Mouse (Mus musculus) bone marrow macrophage, adult 2 months (primary cell): ENCODE results near the gene 1110004F10Rik. TPM values are rescaled to one million over a fixed set of nuclear protein-coding genes. Genes with fewer than 3 reads are reported as not detected.
A peak's percentile ranks its signal among the peaks of the same experiment; 100 is the strongest.

Experiments
- H3K27ac ChIP-seq: 2 replicates; pipeline ENCODE4 v1.5.1; 2012; ENCODE audit warnings: low read depth, low read length; ENCODE audit not compliant: insufficient read depth
- H3K4me1 ChIP-seq: 2 replicates; pipeline ENCODE4 v1.6.1; 2012; ENCODE audit warnings: low read length; ENCODE audit not compliant: control insufficient read depth, insufficient read depth
- H3K4me3 ChIP-seq: 2 replicates; pipeline ENCODE4 v1.5.1; 2012; ENCODE audit warnings: mild to moderate bottlenecking, low read length, moderate library complexity; ENCODE audit not compliant: insufficient read depth
- CTCF ChIP-seq: IDR thresholded peaks from 2 replicates; pipeline ENCODE4 v1.5.1; 2012; ENCODE audit warnings: low read depth, mild to moderate bottlenecking, low read length, moderate library complexity
- POLR2A ChIP-seq: IDR thresholded peaks from 2 replicates; pipeline ENCODE4 v1.6.1; 2012; ENCODE audit warnings: mild to moderate bottlenecking, low read depth, low read length, borderline replicate concordance
- polyA plus RNA-seq: library from polyadenylated mRNA; stranded (reverse); fragments of >200 nt; gene quantifications from 2 replicates; pipeline ENCODE4 v1.2.4, GENCODE M21; 2012; ENCODE audit not compliant: missing spikeins, insufficient read depth, insufficient read length

1110004F10Rik gene
- polyA plus RNA-seq, 1 experiment: 94.7 TPM

DNA sequence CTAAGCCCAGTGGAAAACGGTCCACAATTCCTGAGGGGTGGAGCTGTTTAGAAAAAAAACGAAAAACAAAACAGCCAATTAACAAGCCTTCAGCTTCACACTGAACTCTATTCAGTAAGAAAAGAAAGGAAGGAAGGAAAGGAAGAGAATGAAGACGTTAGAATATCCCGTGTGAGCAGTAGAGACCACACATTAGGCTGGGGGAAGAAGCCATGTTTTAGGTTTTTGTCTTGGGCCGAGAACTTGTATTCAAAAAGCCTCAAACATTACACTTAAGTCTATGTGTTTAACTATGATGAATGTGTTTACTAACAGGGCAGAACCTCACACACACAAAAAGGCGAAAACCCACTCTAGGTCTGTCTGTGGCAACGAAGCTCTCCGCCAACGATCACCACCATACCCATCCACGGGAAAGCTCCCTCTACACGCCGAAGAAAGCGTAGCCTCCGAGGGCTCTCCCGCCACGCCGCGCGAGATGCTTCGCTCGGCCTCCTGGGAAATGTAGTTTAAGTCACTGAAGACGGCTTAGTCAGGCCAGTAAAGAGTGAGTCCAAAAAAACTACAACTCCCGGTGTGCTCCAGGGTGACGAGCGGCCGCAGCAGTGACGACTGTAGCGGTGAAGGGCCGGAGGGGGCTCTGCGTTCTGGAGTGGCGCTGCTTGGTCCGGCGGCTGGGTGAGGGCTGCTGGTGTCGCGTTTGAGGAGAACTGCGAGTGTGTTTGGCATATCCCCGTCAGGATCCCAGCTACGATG lies 53.7 kb downstream of the 1110004F10Rik start:
- H3K4me3 ChIP-seq: peak overlapping the region; percentile 83
- no peak for TF ChIP-seq CTCF
- no peak for TF ChIP-seq POLR2A
- peak overlapping the region; percentile 72 for H3K27ac ChIP-seq

DNA sequence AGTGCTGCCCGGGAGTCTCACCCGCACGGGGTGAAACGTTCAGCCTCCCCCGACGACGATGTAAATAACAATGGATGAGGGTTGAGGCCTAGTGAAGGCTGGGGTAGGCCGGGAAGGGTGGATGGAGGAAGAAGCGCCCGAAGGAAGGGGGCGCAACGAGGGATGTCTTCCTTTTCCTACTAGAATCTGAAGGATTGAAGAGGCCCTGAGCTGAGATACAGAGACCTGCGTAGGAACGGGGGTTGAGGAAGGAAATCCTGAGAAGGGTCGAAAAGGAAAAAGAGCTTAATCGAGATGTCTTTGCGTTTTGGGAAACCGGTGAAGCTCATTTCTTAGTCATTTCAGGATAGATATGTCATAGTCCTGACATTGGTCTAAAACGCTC lies 54.3 kb downstream of the 1110004F10Rik start:
- TF ChIP-seq CTCF: no peak
- TF ChIP-seq POLR2A: no peak
- peaks cover 12% of the 10 kb centered on the region for H3K4me1 ChIP-seq
- H3K27ac ChIP-seq: peak overlapping the region; percentile 72
- peak overlapping the region; percentile 83 for H3K4me3 ChIP-seq

More for the DNA sequence above, 53.7 kb downstream of the 1110004F10Rik start:
- H3K4me1 ChIP-seq: peaks cover 10% of the 10 kb centered on the region

DNA sequence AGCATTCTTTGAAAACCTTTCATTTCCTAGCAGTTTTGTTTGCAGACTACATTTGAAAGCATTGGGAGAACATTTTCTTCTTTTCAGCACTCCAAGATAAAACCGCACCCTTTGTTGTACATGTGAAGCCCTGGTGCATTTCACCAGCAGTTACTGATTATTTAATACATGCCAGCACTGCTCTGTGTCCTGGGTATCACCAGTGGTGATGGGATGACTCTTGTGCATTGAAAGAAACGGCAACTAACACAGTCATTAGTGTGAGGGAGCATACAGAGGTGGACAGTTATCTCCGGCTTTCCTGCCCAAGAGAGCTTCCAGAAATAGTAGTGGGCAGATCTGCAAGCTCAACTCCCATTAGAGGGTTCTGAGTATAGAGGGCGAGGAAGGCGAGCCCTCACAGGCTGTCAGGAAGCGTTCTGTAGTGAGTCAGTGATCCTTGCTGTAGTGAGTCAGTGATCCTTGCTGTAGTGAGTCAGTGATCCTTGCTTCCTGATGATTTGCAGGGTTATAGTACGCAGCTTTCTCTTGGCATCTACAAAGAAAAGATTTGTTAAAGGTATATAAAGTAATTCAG lies 60.8 kb downstream of the 1110004F10Rik start:
- Histone ChIP-seq H3K4me1 (peaks cover 20% of the 10 kb centered on the region), H3K4me3 (no peak overlapping the region; the same call in 1 of the 2 replicates), H3K27ac (peak overlapping the region; percentile 6; the same call in 1 of the 2 replicates)
- TF ChIP-seq POLR2A (no peak), CTCF (no peak)

DNA sequence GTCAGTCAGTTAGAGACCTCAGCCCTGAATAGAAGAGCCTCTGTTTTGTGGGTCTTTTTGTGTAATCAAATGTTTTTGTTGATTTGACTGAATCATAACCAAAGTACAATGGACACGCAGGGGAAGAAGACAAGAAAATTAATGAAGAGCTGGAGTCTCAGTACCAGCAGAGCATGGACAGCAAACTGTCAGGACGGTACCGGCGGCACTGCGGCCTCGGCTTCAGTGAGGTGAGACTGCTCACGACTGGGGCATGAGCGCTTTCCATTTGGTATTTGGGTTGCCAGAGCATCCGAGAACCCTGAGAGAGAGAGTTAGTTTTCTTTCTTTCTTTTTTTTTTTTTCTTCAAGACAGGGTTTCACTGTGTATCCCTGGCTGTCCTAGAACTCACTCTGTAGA lies 63.9 kb downstream of the 1110004F10Rik start:
- TF ChIP-seq POLR2A (no peak), CTCF (no peak)
- Histone ChIP-seq H3K27ac (no peak overlapping the region), H3K4me1 (peaks cover 13% of the 10 kb centered on the region), H3K4me3 (no peak overlapping the region)

DNA sequence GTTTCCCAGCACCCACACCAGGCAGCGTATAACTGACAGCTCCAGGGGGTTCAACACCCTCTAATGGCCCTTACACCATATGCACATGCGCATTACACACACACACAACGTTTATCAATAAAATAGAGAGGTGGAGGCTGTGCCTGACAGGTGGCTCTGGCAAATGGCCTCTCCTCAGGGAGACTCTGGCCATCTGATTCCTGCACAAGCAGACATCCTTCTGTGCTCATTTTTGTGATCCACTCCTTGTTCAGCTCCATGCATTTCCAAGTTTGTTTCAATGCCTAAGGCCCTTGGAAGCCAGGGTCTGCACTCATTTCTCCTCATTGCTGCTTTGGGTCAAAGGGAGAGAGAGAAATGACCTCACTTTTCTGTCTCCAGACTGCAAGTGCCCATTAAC lies 71.5 kb downstream of the 1110004F10Rik start:
- Histone ChIP-seq H3K27ac (no peak overlapping the region), H3K4me1 (no peaks in the 10 kb centered on the region), H3K4me3 (no peak overlapping the region)
- no peak for TF ChIP-seq CTCF
- no peak for TF ChIP-seq POLR2A

DNA sequence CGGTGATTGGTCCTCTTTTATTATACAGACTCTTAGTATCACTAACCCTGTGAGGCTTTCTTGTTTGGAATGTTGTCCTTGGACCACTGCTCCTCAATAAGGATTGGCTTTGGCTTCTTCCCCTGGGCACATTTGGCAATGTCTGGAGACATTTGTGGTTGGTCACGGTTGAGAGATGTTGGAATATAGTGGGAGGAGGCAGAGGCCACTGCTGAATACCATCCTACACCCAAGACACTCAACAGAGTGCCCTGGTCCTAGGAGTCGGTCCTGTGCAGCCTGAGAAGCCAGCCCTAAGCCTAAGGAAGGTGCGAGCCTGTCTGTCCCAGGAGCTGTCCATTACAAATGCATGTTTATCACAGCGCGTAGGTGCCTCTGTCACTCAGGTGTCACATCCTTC lies 72.3 kb downstream of the 1110004F10Rik start:
- H3K4me1 ChIP-seq: no peaks in the 10 kb centered on the region
- no peak overlapping the region for H3K4me3 ChIP-seq
- no peak overlapping the region for H3K27ac ChIP-seq
- TF ChIP-seq CTCF: no peak
- no peak for TF ChIP-seq POLR2A

DNA sequence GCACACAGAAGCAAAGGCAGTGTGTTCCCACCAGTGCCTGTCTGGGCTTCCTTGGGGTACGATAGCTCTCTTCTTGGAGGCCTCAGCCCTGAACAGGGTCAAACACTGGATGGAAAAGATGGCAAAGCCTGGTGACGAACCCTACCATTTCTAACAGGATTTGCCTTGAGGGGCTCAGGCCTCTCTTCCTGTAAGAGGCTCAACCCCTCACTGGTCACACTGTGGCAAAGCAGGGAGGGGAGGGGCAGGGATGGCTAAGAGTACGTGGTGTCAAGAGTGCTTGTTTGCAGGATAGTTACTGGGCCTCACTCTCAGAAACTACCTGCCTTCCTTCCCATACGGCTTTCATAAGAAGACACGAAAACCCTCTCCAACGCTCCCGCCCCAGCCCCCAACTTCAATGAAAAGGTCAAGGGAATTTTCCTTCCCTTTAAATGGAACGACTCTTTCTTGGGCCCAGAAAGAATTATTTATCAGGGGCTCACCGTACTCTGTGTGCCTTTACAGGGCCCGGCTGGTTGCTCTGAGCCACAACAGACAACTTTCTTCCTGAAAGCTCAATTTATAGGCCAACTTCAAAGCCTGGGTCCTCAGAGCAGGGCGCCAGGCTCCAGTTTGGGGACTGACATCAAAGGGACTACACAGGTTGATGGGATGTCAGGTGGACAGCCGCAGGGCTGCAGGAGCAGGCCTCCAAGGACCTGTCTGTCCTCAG lies 76.2 kb downstream of the 1110004F10Rik start:
- H3K4me3 ChIP-seq: no peak overlapping the region
- no peaks in the 10 kb centered on the region for H3K4me1 ChIP-seq
- no peak for TF ChIP-seq POLR2A
- H3K27ac ChIP-seq: no peak overlapping the region

DNA sequence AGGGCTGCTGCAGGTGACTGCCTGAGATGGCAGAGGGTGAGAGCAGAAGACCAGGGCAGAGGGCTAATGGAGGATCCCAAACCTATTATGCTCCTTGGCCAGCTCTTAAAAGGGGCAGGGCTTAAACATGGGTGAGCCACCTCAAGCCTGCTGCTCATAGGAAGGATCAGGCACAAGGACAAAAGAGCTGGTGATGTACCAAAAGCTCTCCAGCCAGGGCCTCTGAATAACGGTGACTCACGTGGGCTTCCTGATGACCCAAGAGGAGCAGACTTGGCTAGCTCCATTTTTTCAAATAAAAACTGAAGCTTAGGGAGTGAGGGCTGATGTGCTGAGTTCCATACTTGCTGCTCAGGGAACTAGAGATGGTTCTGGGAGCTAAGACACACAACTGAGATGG lies 76.8 kb downstream of the 1110004F10Rik start:
- Histone ChIP-seq H3K4me1 (no peaks in the 10 kb centered on the region), H3K27ac (no peak overlapping the region), H3K4me3 (no peak overlapping the region)
- TF ChIP-seq CTCF (no peak), POLR2A (no peak)

DNA sequence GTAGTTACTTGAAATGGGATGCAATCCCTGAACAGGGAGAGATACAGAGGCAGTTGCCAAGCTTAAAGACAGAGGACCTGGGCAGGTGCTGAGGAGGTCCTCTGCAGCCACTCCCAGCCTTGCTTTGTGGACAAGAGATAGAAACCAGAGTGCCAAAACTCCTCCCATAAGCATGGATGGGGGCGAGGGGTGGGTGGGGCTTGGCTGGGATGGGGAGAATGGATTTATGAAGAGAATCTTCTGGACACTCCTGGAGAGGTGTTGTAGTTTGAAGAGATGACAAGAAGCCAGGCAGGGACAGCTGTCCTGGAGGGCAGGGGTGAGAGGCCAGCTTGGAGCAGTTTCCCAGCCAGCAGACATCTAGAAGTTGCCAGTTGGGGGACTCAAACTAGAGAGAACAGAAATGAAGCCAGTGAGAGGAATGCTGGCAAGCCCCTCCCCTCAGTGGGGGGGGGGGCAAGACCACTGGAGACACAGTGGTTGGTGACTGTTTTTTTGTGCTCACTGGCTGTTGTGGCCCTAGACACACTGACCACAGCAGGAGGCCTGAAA lies 80.2 kb downstream of the 1110004F10Rik start:
- H3K4me3 ChIP-seq: no peak overlapping the region
- no peaks in the 10 kb centered on the region for H3K4me1 ChIP-seq
- no peak overlapping the region for H3K27ac ChIP-seq
- TF ChIP-seq CTCF: no peak
- no peak for TF ChIP-seq POLR2A

DNA sequence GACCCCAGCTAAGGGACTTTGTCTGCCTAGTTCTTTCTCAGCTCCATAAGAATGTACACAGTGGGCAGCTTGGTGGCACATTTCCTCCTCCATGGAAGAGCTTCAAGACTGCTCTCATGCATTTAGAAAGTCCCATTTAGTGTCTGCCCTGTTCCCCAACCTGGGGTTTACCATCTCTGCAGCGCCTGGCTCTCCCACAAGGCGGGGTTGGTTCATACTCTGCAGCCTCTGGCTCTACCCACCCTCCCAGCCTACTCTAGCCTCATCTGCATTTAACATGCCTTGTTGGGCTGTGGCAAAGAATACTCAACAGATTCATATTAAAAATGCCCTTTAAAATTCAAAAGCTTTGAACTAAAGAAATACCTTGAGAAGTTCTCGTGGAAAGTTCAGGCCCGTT lies 81.5 kb downstream of the 1110004F10Rik start:
- TF ChIP-seq CTCF (no peak), POLR2A (no peak)
- no peaks in the 10 kb centered on the region for H3K4me1 ChIP-seq
- no peak overlapping the region for H3K4me3 ChIP-seq
- no peak overlapping the region for H3K27ac ChIP-seq
